Mouse (Mus musculus): ENCODE measurements around the gene Pnpla5. TPM values are rescaled to one million over a fixed set of nuclear protein-coding genes. Genes with fewer than 3 reads are reported as not detected.

Gene Pnpla5
- polyA plus RNA-seq, 1 experiment from 2014 or later: not detected

DNA sequence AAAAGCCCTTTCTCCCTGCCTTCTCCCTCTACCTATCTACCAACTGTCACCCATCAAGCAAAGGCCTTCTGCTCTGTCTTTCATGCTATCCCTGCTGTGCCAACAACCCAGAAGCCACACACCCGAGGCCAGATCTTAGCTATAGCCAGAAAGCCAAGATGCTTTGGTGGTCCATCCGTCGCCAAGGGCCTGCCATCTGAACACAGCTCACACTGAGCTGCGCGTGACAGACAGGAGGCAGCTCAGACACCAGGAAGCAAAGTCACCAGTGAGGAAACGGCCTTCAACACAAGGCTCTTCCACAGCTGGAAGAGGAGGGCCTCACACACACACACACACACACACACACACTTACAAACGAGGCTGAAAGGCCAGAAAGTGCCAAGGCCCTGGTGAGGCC is 28.1 kb downstream of the Pnpla5 start:
- H3K4me2 ChIP-seq (ENCODE audit: low read length): no peak overlapping the region
- no peak for DNase-seq (ENCODE audit: low spot score)
- no peaks in the 10 kb centered on the region for H3K4me1 ChIP-seq (replicated peaks; ENCODE audit: insufficient read depth, low read length)
- no peaks in the 10 kb centered on the region for H3K9me3 ChIP-seq (replicated peaks; ENCODE audit: low read length)
- no peak for TF ChIP-seq CTCF (IDR thresholded peaks at IDR 0.05; ENCODE audit: low read depth)
- ATAC-seq (replicated peaks; ENCODE audit: low FRiP score, low read depth): no peak
- no peak overlapping the region for H3K4me3 ChIP-seq (replicated peaks; ENCODE audit: low read depth, low read length)
- no peaks in the 10 kb centered on the region for H3K27me3 ChIP-seq (ENCODE audit: insufficient read depth, low read length)
- no peaks in the 10 kb centered on the region for H3K36me3 ChIP-seq (ENCODE audit: insufficient read depth, low read length)
- H3K27ac ChIP-seq: no peak overlapping the region
- WGBS: 61% methylated on average over 7 of the region's 7 CpGs
- H3K9ac ChIP-seq (ENCODE audit: low read depth, low read length): no peak overlapping the region

DNA sequence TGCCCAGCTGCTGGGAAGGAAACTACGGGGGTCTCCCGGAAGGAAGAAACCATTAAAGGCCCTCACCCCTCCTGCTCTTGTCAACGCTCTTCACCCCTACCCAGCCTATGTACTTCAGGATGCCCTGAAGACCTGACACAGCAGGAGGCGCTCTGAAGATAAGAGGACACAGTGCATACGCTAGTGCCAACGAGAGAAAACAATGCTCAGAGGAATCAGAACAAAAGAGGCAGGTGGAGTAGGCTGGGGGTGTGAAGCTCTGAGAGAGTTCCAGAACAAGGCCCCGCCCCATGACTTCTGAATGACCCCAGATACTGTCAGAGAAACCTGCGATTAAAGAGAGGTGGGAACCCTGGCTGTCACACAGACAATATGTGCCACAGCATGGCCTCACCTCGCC is 36.2 kb downstream of the Pnpla5 start:
- H3K36me3 ChIP-seq (ENCODE audit: insufficient read depth, low read length): no peaks in the 10 kb centered on the region
- no peak for TF ChIP-seq CTCF (IDR thresholded peaks at IDR 0.05; ENCODE audit: low read depth)
- DNase-seq (ENCODE audit: low spot score) (no peak), ATAC-seq (replicated peaks; ENCODE audit: low FRiP score, low read depth) (no peak)
- H3K9me3 ChIP-seq (replicated peaks; ENCODE audit: low read length): no peaks in the 10 kb centered on the region
- no peak overlapping the region for H3K4me3 ChIP-seq (replicated peaks; ENCODE audit: low read depth, low read length)
- H3K4me2 ChIP-seq (ENCODE audit: low read length): no peak overlapping the region
- no peak overlapping the region for H3K9ac ChIP-seq (ENCODE audit: low read depth, low read length)
- no peaks in the 10 kb centered on the region for H3K4me1 ChIP-seq (replicated peaks; ENCODE audit: insufficient read depth, low read length)
- no peaks in the 10 kb centered on the region for H3K27me3 ChIP-seq (ENCODE audit: insufficient read depth, low read length)
- 43% methylated on average over 9 of the region's 9 CpGs for WGBS
- no peak overlapping the region for H3K27ac ChIP-seq

DNA sequence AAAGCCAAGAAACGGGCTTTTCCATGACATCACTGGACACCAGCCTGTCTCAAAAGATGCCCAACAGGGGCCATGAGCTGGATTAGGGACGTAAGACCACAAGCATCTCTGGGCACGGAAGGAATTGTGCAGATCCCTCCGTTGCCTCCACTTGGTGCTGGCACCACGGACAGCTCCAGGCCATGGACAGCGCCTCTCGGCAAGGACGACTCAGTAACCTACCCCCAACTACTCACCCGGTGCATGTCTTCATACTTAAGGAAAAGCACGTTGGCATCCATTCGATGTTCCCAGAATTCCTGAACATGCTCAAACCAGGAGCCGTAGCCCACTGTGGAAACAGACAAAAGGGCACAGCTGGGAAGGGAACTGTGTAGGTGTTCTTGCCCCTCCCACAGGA is 36.6 kb downstream of the Pnpla5 start:
- Histone ChIP-seq H3K27me3 (ENCODE audit: insufficient read depth, low read length) (no peaks in the 10 kb centered on the region), H3K4me3 (replicated peaks; ENCODE audit: low read depth, low read length) (no peak overlapping the region), H3K36me3 (ENCODE audit: insufficient read depth, low read length) (no peaks in the 10 kb centered on the region), H3K27ac (no peak overlapping the region), H3K4me2 (ENCODE audit: low read length) (no peak overlapping the region), H3K4me1 (replicated peaks; ENCODE audit: insufficient read depth, low read length) (no peaks in the 10 kb centered on the region), H3K9ac (ENCODE audit: low read depth, low read length) (no peak overlapping the region), H3K9me3 (replicated peaks; ENCODE audit: low read length) (no peaks in the 10 kb centered on the region)
- TF ChIP-seq CTCF (IDR thresholded peaks at IDR 0.05; ENCODE audit: low read depth): no peak
- 25% methylated on average over 12 of the region's 12 CpGs for WGBS
- DNase-seq (ENCODE audit: low spot score) (peak; percentile 57), ATAC-seq (replicated peaks; ENCODE audit: low FRiP score, low read depth) (no peak)

DNA sequence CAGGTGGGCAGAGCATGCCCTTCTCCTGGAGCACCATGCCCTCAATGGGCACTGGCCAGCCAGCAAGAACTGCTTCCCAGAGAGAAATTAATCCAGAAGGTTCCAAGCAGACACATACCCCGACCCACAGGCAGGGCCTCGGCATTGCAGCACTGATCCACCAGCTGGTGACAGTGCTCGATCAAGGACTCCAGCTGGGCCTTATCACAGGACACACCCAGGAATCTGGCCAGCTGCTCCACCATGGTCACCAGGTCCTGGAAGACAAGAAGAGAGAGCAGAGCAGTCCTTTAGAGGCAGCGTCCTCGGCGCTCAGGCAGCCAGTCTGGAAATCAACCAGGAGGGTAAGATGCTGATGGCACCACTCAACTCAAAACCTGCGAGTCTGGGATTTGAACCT is 42.9 kb downstream of the Pnpla5 start:
- no peak overlapping the region for H3K9ac ChIP-seq (ENCODE audit: low read depth, low read length)
- no peak overlapping the region for H3K27ac ChIP-seq
- H3K4me2 ChIP-seq (ENCODE audit: low read length): no peak overlapping the region
- ATAC-seq (replicated peaks; ENCODE audit: low FRiP score, low read depth): no peak
- no peak for DNase-seq (ENCODE audit: low spot score)
- no peak for TF ChIP-seq CTCF (IDR thresholded peaks at IDR 0.05; ENCODE audit: low read depth)
- no peaks in the 10 kb centered on the region for H3K36me3 ChIP-seq (ENCODE audit: insufficient read depth, low read length)
- H3K4me3 ChIP-seq (replicated peaks; ENCODE audit: low read depth, low read length): no peak overlapping the region
- no peaks in the 10 kb centered on the region for H3K4me1 ChIP-seq (replicated peaks; ENCODE audit: insufficient read depth, low read length)
- WGBS: 62% methylated on average over 7 of the region's 7 CpGs
- no peaks in the 10 kb centered on the region for H3K9me3 ChIP-seq (replicated peaks; ENCODE audit: low read length)
- H3K27me3 ChIP-seq (ENCODE audit: insufficient read depth, low read length): 0 out of 2 replicates have a peak, but pooled peaks cover 4% of the 10 kb centered on the region

DNA sequence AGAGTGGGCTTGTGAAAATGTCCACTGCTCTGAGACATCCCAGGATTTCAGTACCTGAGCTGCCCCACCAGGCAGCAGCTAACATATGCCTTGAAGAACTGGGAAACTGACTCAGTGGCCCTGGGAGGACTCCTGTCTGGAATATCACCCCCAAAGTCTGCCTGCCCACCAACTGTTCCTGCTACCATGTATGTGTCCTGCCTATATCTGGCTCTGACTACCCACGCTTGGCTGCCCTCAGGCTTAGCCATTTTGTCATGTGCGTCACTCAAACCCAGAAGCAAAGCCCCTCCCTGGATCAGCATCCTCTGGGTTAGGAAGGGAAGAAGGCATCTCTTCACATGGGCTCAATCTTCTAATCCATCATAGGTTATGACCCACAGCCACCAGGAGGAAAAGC is 43.5 kb downstream of the Pnpla5 start:
- no peak for DNase-seq (ENCODE audit: low spot score)
- WGBS: 79% methylated on average over 2 of the region's 2 CpGs
- Histone ChIP-seq H3K4me1 (replicated peaks; ENCODE audit: insufficient read depth, low read length) (no peaks in the 10 kb centered on the region), H3K9me3 (replicated peaks; ENCODE audit: low read length) (no peaks in the 10 kb centered on the region), H3K9ac (ENCODE audit: low read depth, low read length) (no peak overlapping the region), H3K4me3 (replicated peaks; ENCODE audit: low read depth, low read length) (no peak overlapping the region), H3K4me2 (ENCODE audit: low read length) (no peak overlapping the region), H3K27me3 (ENCODE audit: insufficient read depth, low read length) (0 out of 2 replicates have a peak, but pooled peaks cover 9% of the 10 kb centered on the region), H3K27ac (no peak overlapping the region), H3K36me3 (ENCODE audit: insufficient read depth, low read length) (no peaks in the 10 kb centered on the region)
- TF ChIP-seq CTCF (IDR thresholded peaks at IDR 0.05; ENCODE audit: low read depth): no peak
- ATAC-seq (replicated peaks; ENCODE audit: low FRiP score, low read depth): no peak

DNA sequence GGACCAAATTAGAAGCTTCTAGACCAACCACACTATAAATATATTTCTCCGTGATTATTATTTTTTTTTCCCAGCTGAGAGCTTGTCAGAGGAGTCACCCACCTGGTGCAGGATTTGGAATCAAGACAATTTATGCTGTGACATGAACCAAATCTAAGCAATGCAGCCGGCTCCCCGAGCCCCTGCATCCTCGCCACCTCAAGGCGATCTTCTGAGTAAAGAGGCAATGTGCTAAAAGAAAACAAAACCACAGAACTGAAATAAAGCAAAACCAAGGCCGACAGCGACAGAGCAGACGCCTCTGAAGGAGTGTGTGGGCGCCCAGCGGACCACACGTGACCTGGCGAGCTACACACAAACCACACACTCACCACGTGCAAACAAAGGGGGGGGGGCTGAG is 44.3 kb downstream of the Pnpla5 start:
- Histone ChIP-seq H3K4me2 (ENCODE audit: low read length) (no peak overlapping the region), H3K9me3 (replicated peaks; ENCODE audit: low read length) (no peaks in the 10 kb centered on the region), H3K27ac (no peak overlapping the region), H3K27me3 (ENCODE audit: insufficient read depth, low read length) (0 out of 2 replicates have a peak, but pooled peaks cover 10% of the 10 kb centered on the region), H3K36me3 (ENCODE audit: insufficient read depth, low read length) (no peaks in the 10 kb centered on the region), H3K4me1 (replicated peaks; ENCODE audit: insufficient read depth, low read length) (no peaks in the 10 kb centered on the region), H3K9ac (ENCODE audit: low read depth, low read length) (no peak overlapping the region), H3K4me3 (replicated peaks; ENCODE audit: low read depth, low read length) (no peak overlapping the region)
- ATAC-seq (replicated peaks; ENCODE audit: low FRiP score, low read depth) (no peak), DNase-seq (ENCODE audit: low spot score) (no peak)
- no peak for TF ChIP-seq CTCF (IDR thresholded peaks at IDR 0.05; ENCODE audit: low read depth)
- WGBS: 52% methylated on average over 13 of the region's 13 CpGs

DNA sequence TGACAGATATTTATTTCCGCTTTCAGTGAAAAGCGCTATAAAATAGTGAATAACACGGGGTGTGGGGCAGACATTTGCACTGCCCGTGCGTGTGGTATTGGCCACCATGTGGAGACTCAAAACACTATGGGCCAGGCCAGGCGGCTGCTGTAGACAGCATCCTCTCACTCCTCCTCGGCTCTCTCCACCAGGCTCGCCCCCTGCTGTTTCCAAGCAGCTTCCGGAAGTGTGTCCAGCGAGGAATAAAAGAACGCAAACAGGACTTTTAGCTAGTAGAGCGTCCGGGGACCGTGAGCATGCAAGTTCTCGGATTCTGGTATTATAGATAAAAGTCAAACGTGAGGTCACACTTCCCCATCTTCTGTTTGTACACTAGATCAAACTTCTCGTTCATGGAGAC is 45.8 kb downstream of the Pnpla5 start:
- no peak for DNase-seq (ENCODE audit: low spot score)
- Histone ChIP-seq H3K4me2 (ENCODE audit: low read length) (no peak overlapping the region), H3K36me3 (ENCODE audit: insufficient read depth, low read length) (no peaks in the 10 kb centered on the region), H3K27me3 (ENCODE audit: insufficient read depth, low read length) (peaks cover 10% of the 10 kb centered on the region; the same call in 1 of the 2 replicates), H3K27ac (no peak overlapping the region), H3K4me1 (replicated peaks; ENCODE audit: insufficient read depth, low read length) (no peaks in the 10 kb centered on the region), H3K9ac (ENCODE audit: low read depth, low read length) (no peak overlapping the region), H3K4me3 (replicated peaks; ENCODE audit: low read depth, low read length) (no peak overlapping the region), H3K9me3 (replicated peaks; ENCODE audit: low read length) (no peaks in the 10 kb centered on the region)
- no peak for ATAC-seq (replicated peaks; ENCODE audit: low FRiP score, low read depth)
- WGBS: 66% methylated on average over 17 of the region's 17 CpGs
- TF ChIP-seq CTCF (IDR thresholded peaks at IDR 0.05; ENCODE audit: low read depth): no peak

Measured in kidney, postnatal 0 days (tissue).